Mouse (Mus musculus) heart, embryonic 15.5 days (tissue): ENCODE data around the gene Tmem269. TPM values are rescaled to one million over a fixed set of nuclear protein-coding genes. Genes with fewer than 3 reads are reported as not detected.

ENCODE experiments used
- ATAC-seq: fragments of 200-750 bp; cut with Nextera tagmentation; replicated peaks from 2 replicates; pipeline ENCODE4 v1.8.0; 2017; ENCODE audit warnings: low read depth, moderate TSS enrichment; ENCODE audit not compliant: insufficient number of reproducible peaks, insufficient read depth, low FRiP score
- H3K27ac ChIP-seq: fragments of 300-500 bp; sonication (generic); 2 replicates; pipeline ENCODE4 v1.5.1; 2015; ENCODE audit warnings: mild to moderate bottlenecking, inconsistent platforms
- H3K27me3 ChIP-seq: fragments of 300-500 bp; sonication (generic); 2 replicates; pipeline ENCODE4 v1.6.1; 2015; ENCODE audit warnings: inconsistent platforms
- H3K36me3 ChIP-seq: fragments of 300-500 bp; sonication (generic); 2 replicates; pipeline ENCODE4 v1.6.1; 2015; ENCODE audit warnings: mild to moderate bottlenecking, inconsistent platforms
- H3K4me1 ChIP-seq: fragments of 300-500 bp; sonication (generic); replicated peaks from 2 replicates; pipeline ENCODE4 v1.6.1; 2015; ENCODE audit warnings: inconsistent platforms
- H3K4me2 ChIP-seq: fragments of 300-500 bp; sonication (generic); 2 replicates; pipeline ENCODE4 v1.6.1; 2015; ENCODE audit warnings: inconsistent platforms, mild to moderate bottlenecking, moderate library complexity
- H3K4me3 ChIP-seq: fragments of 300-500 bp; sonication (generic); 2 replicates; pipeline ENCODE4 v1.5.1; 2015; ENCODE audit warnings: mild to moderate bottlenecking, inconsistent platforms
- H3K9ac ChIP-seq: fragments of 300-500 bp; sonication (generic); 2 replicates; pipeline ENCODE4 v1.6.1; 2015; ENCODE audit warnings: mild to moderate bottlenecking, inconsistent platforms
- H3K9me3 ChIP-seq: fragments of 300-500 bp; sonication (generic); replicated peaks from 2 replicates; pipeline ENCODE4 v1.6.1; 2016; ENCODE audit warnings: inconsistent platforms
- WGBS: fragments of 180-500 bp; shearing (Covaris S2); methylation state at CpG from one replicate; pipeline ENCODE4 v1.1.7; 2015; ENCODE audit warnings: mixed read lengths; 5-methylcytosine and 5-hydroxymethylcytosine counted together
- polyA plus RNA-seq: library from polyadenylated mRNA; unstranded; fragments of >200 nt; fragmentation: Nextera tagmentation; extraction: Ambion mirVana; gene quantifications from 2 replicates; pipeline ENCODE4 v1.2.1, GENCODE M21; 2015

Gene Tmem269
- polyA plus RNA-seq, 1 experiment from 2014 or later = 0.16 TPM

GRCm38 (mm10) chr4:119178331-119178730 lies 39.7 kb downstream of the Tmem269 start:
- Histone ChIP-seq H3K4me1 (peaks cover 3% of the 10 kb centered on the region; the same call in 1 of the 2 replicates), H3K36me3 (no peaks in the 10 kb centered on the region), H3K4me2 (no peak overlapping the region), H3K9ac (no peak overlapping the region), H3K27me3 (no peaks in the 10 kb centered on the region), H3K4me3 (no peak overlapping the region), H3K9me3 (no peaks in the 10 kb centered on the region), H3K27ac (no peak overlapping the region)
- WGBS = 47% methylated on average over 18 of the region's 18 CpGs
- no peak for ATAC-seq

- ATAC-seq = no peak
Measured at GRCm38 (mm10) chr4:119177702-119178101, 40.3 kb downstream of the Tmem269 start.

DNA sequence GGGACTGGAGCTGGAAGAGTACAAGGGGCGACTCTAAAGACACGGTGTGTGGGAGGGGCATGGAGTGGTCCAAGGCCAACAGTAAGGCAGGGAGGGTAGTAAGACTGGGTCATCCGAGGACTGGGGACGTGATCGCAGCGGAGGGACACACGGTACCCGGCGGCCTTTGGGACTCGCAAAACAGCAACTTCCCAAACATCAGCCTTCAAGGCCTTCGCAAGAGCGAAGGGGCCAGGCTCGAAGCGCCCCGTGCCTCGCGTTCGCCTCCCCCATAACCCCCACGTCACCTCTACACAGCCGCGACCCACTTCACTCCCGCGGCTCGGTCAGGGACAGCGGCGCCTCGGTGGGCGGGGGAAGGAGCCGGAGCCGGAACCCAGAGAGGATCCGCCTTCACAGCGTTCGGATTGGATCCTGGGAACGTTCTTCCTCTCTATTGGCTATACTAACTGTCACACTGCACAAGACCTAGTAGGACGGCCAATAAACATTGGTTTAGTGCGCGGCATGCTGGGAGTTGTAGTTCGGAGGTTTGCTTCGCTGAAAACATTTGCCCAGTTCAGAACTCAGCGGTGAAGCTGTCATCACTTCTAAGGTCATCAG lies 44.1 kb downstream of the Tmem269 start, which contains the start of gene Zfp691:
Zfp691 (minus strand) TSS at position 345 of the 603 bp plus-strand sequence.
- Histone ChIP-seq H3K27ac (peak within 1 kb of the TSS; percentile 82), H3K36me3 (peaks cover 17% of the 10 kb centered on the region), H3K9ac (peak within 1 kb of the TSS; percentile 85), H3K27me3 (no peaks in the 10 kb centered on the region), H3K4me2 (peak within 1 kb of the TSS; percentile 65), H3K4me1 (peaks cover 23% of the 10 kb centered on the region), H3K4me3 (peak within 1 kb of the TSS; percentile 80), H3K9me3 (no peaks in the 10 kb centered on the region)
- under 1% methylated on average over 40 of the region's 40 CpGs for WGBS
- peak; percentile 99 for ATAC-seq

More at GRCm38 (mm10) chr4:119177702-119178101, 40.3 kb downstream of the Tmem269 start:
- Histone ChIP-seq H3K27ac (no peak overlapping the region), H3K4me3 (no peak overlapping the region), H3K4me1 (peaks cover 9% of the 10 kb centered on the region), H3K36me3 (no peaks in the 10 kb centered on the region), H3K9ac (no peak overlapping the region), H3K4me2 (no peak overlapping the region), H3K27me3 (no peaks in the 10 kb centered on the region), H3K9me3 (no peaks in the 10 kb centered on the region)
- WGBS = 58% methylated on average over 5 of the region's 5 CpGs

- no peak for ATAC-seq
- peak overlapping the region; percentile 65 for H3K4me2 ChIP-seq
- peaks cover 23% of the 10 kb centered on the region for H3K4me1 ChIP-seq
- H3K9ac ChIP-seq = peak overlapping the region; percentile 85
- no peaks in the 10 kb centered on the region for H3K27me3 ChIP-seq
- H3K36me3 ChIP-seq = peaks cover 18% of the 10 kb centered on the region
- WGBS = 31% methylated on average over 18 of the region's 18 CpGs
- H3K9me3 ChIP-seq = no peaks in the 10 kb centered on the region
- H3K27ac ChIP-seq = peak overlapping the region; percentile 82
- H3K4me3 ChIP-seq = peak overlapping the region; percentile 80
Measured at GRCm38 (mm10) chr4:119172919-119173650, 44.9 kb downstream of the Tmem269 start.

DNA sequence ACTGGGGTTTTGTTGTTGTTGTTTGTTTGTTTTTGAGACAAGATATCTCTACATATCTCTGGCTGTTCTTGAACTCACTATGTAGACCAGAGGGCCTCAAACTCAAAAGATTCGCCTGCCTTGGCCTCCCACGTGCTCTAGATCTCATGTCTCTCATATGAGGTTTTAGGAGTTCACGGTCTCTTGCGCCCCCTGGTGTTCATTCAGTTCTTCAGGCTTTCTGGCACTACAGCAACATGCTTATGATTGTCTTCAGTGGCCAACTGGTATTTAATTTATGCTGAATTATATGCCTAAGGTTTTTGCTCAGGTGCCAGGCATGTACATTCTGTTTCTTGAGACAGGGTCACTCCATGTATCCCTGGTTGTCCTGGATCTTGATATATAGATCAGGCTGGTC lies 50.4 kb downstream of the Tmem269 start:
- Histone ChIP-seq H3K36me3 (peaks cover 18% of the 10 kb centered on the region), H3K9ac (no peak overlapping the region), H3K4me2 (no peak overlapping the region), H3K27ac (no peak overlapping the region), H3K4me3 (no peak overlapping the region), H3K4me1 (peaks cover 17% of the 10 kb centered on the region), H3K9me3 (no peaks in the 10 kb centered on the region), H3K27me3 (no peaks in the 10 kb centered on the region)
- 8% methylated on average over 4 of the region's 4 CpGs for WGBS
- no peak for ATAC-seq

GRCm38 (mm10) chr4:119167068-119167467 lies 50.9 kb downstream of the Tmem269 start:
- no peak for ATAC-seq
- H3K4me2 ChIP-seq = no peak overlapping the region
- peaks cover 12% of the 10 kb centered on the region; the same call in 1 of the 2 replicates for H3K4me1 ChIP-seq
- no peaks in the 10 kb centered on the region for H3K9me3 ChIP-seq
- no peak overlapping the region for H3K4me3 ChIP-seq
- H3K9ac ChIP-seq = no peak overlapping the region
- WGBS = 87% methylated on average over 4 of the region's 4 CpGs
- no peaks in the 10 kb centered on the region for H3K27me3 ChIP-seq
- peaks cover 18% of the 10 kb centered on the region for H3K36me3 ChIP-seq
- no peak overlapping the region for H3K27ac ChIP-seq

- Histone ChIP-seq H3K36me3 (peaks cover 17% of the 10 kb centered on the region), H3K9me3 (no peaks in the 10 kb centered on the region), H3K27ac (no peak overlapping the region), H3K27me3 (no peaks in the 10 kb centered on the region), H3K9ac (no peak overlapping the region), H3K4me1 (peaks cover 3% of the 10 kb centered on the region; the same call in 1 of the 2 replicates), H3K4me3 (no peak overlapping the region), H3K4me2 (no peak overlapping the region)
- ATAC-seq = no peak
- 54% methylated on average over 7 of the region's 7 CpGs for WGBS
Measured at GRCm38 (mm10) chr4:119165916-119166315, 52.1 kb downstream of the Tmem269 start.

DNA sequence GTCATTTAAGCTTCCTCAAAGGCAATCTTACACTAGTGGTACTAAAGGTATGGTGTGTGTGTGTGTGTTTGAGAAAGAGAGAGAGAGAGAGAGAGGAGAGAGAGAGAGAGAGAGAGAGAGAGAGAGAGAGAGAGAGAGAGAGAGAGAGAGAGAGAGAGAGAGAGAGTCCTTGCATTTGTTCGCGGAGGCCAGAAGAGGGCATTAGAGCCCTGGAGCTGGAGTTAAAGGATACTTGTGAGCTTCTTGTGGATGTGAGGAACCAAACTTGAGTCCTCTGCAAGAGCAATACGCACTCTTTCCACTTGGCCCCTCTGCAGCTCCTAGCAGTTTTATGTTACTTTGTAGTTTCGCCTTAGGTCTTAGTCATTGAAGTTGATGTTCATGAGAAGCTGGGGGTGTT lies 55.0 kb downstream of the Tmem269 start:
- H3K27me3 ChIP-seq = no peaks in the 10 kb centered on the region
- H3K9ac ChIP-seq = no peak overlapping the region
- no peak overlapping the region for H3K4me3 ChIP-seq
- H3K36me3 ChIP-seq = no peaks in the 10 kb centered on the region
- H3K9me3 ChIP-seq = no peaks in the 10 kb centered on the region
- 73% methylated on average over 4 of the region's 4 CpGs for WGBS
- H3K27ac ChIP-seq = no peak overlapping the region
- H3K4me1 ChIP-seq = no peaks in the 10 kb centered on the region
- ATAC-seq = no peak
- H3K4me2 ChIP-seq = no peak overlapping the region

DNA sequence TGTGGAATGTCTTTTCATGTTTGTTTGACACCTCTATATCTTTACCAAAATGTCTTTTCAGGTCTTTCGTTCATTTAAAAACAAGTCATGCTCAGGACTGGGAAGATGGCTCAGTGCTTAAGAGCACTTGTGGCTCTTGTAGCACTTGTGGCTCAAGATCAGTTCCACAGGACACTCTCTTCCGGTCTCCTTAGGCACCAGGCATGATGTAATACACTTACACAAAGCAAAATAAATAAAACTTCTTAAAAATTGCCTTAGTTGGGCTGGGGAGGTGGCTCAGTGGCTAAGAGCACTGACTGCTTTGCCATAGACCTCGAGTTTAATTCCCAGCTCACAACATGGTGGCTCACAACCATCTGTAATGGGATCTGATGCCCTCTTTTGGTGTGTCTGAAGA lies 56.7 kb downstream of the Tmem269 start:
- H3K27ac ChIP-seq = no peak overlapping the region
- H3K9me3 ChIP-seq = no peaks in the 10 kb centered on the region
- H3K9ac ChIP-seq = no peak overlapping the region
- no peak overlapping the region for H3K4me2 ChIP-seq
- no peaks in the 10 kb centered on the region for H3K36me3 ChIP-seq
- 72% methylated on average over 3 of the region's 3 CpGs for WGBS
- no peak for ATAC-seq
- no peaks in the 10 kb centered on the region for H3K4me1 ChIP-seq
- no peak overlapping the region for H3K4me3 ChIP-seq
- H3K27me3 ChIP-seq = no peaks in the 10 kb centered on the region

GRCm38 (mm10) chr4:119157891-119158290 lies 60.1 kb downstream of the Tmem269 start:
- Histone ChIP-seq H3K9me3 (no peaks in the 10 kb centered on the region), H3K4me2 (no peak overlapping the region), H3K27ac (no peak overlapping the region), H3K27me3 (no peaks in the 10 kb centered on the region), H3K36me3 (no peaks in the 10 kb centered on the region), H3K9ac (no peak overlapping the region), H3K4me3 (no peak overlapping the region), H3K4me1 (no peaks in the 10 kb centered on the region)
- WGBS = 57% methylated on average over 5 of the region's 5 CpGs
- no peak for ATAC-seq

- H3K9me3 ChIP-seq = no peaks in the 10 kb centered on the region
- H3K27ac ChIP-seq = no peak overlapping the region
- no peak overlapping the region for H3K4me3 ChIP-seq
- H3K4me2 ChIP-seq = no peak overlapping the region
- no peak for ATAC-seq
- H3K27me3 ChIP-seq = no peaks in the 10 kb centered on the region
- WGBS = 26% methylated on average over 2 of the region's 2 CpGs
- no peaks in the 10 kb centered on the region for H3K36me3 ChIP-seq
- no peak overlapping the region for H3K9ac ChIP-seq
- H3K4me1 ChIP-seq = no peaks in the 10 kb centered on the region
Measured at GRCm38 (mm10) chr4:119157186-119157585, 60.8 kb downstream of the Tmem269 start.
